Mouse (Mus musculus): ENCODE measurements around the gene Camp. TPM values are rescaled to one million over a fixed set of nuclear protein-coding genes. Genes with fewer than 3 reads are reported as not detected.

Gene Camp
- total and polyA plus RNA-seq, 2 experiments from 2014 or later, result 0.21 to 1.3 TPM

- peak; percentile 68 for TF ChIP-seq CTCF (IDR thresholded peaks at IDR 0.05; ENCODE audit: low read depth)
- Histone ChIP-seq H3K4me3 (ENCODE audit: low read length) (peak within 1 kb of the TSS; percentile 87), H3K27ac (peak within 1 kb of the TSS; percentile 82), H3K9ac (replicated peaks; ENCODE audit: low read length) (peak within 1 kb of the TSS; percentile 74), H3K36me3 (ENCODE audit: insufficient read depth, low read length) (peaks cover 14% of the 10 kb centered on the region; the same call in 1 of the 2 replicates), H3K9me3 (ENCODE audit: low read length) (no peaks in the 10 kb centered on the region), H3K27me3 (ENCODE audit: insufficient read depth, low read length) (no peaks in the 10 kb centered on the region), H3K4me2 (ENCODE audit: low read depth, low read length) (peak within 1 kb of the TSS; percentile 95), H3K4me1 (ENCODE audit: insufficient read depth, low read length) (peaks cover 5% of the 10 kb centered on the region)
- ATAC-seq (peak; percentile 94), DNase-seq (ENCODE audit: low spot score) (peak; percentile 99)
- WGBS, result 6% methylated on average over 29 of the region's 33 CpGs
Observed at GRCm38 (mm10) chr9:109874797-109875691, 25.6 kb upstream of the Camp start, which contains the start of gene Cdc25a. Gene Cdc25a, plus strand, starts transcription at chr9:109875579.

DNA sequence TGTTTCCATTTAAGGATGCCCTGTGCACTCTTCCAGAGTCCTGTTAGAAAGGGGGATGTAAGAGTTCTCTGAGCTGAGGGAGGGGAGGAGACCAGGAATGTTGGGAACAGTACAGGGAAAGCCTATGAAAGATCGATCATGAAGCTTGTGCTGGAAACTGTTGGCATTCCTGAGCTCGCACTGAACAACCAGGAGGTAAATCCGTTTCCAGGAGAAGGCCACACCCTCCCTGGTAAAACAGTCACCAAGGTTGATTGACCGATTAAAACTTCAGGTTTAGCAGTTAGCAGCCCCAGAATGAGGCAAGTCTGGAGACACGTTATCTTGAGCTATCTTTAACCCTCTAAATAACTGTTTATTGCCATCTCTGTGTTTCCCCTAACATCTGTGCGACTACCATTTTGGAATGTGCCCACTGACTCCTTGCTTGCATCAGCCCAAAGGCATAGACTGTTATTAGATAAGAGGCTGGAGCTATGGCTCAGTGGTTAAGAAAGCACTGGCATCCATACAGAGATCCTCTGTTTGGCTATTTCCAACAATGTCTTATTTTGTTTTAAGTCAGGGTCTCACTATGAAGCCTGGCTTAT is 21.7 kb upstream of the Camp start:
- Histone ChIP-seq H3K9ac (replicated peaks; ENCODE audit: low read length) (no peak overlapping the region), H3K9me3 (ENCODE audit: low read length) (no peaks in the 10 kb centered on the region), H3K4me3 (ENCODE audit: low read length) (no peak overlapping the region), H3K27ac (no peak overlapping the region), H3K4me2 (ENCODE audit: low read depth, low read length) (no peak overlapping the region), H3K27me3 (ENCODE audit: insufficient read depth, low read length) (no peaks in the 10 kb centered on the region), H3K36me3 (ENCODE audit: insufficient read depth, low read length) (no peaks in the 10 kb centered on the region), H3K4me1 (ENCODE audit: insufficient read depth, low read length) (no peaks in the 10 kb centered on the region)
- no peak for ATAC-seq
- WGBS, result 51% methylated on average over 6 of the region's 6 CpGs
- TF ChIP-seq CTCF (IDR thresholded peaks at IDR 0.05; ENCODE audit: low read depth), result no peak
- DNase-seq (ENCODE audit: low spot score), result no peak

DNA sequence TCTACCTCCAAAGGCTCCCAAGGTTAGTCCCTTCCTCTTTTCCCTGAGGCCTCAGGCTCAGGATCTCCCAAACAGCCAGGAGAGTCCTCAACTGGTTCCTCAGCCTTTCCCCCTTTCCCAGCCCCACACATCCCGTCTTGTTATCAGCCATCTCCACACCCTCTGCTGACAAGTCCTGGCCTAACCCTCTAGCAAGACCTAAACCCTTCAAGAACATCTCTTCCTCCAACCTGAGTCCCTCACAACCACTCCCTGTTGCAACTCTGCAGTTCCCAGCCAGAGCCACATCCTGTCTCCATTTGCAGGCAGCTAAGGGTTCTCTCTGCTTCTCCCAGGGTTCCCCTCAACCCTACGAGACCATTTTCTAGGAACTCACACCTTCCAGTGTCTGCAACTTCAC is 16.8 kb upstream of the Camp start:
- DNase-seq (ENCODE audit: low spot score) (no peak), ATAC-seq (no peak)
- 87% methylated on average over 2 of the region's 2 CpGs for whole genome bisulfite sequencing
- no peaks in the 10 kb centered on the region for H3K27me3 ChIP-seq (ENCODE audit: insufficient read depth, low read length)
- no peak for TF ChIP-seq CTCF (IDR thresholded peaks at IDR 0.05; ENCODE audit: low read depth)
- H3K4me2 ChIP-seq (ENCODE audit: low read depth, low read length), result no peak overlapping the region
- H3K9me3 ChIP-seq (ENCODE audit: low read length), result no peaks in the 10 kb centered on the region
- no peak overlapping the region for H3K4me3 ChIP-seq (ENCODE audit: low read length)
- no peaks in the 10 kb centered on the region for H3K4me1 ChIP-seq (ENCODE audit: insufficient read depth, low read length)
- no peak overlapping the region for H3K9ac ChIP-seq (replicated peaks; ENCODE audit: low read length)
- H3K36me3 ChIP-seq (ENCODE audit: insufficient read depth, low read length), result no peaks in the 10 kb centered on the region
- H3K27ac ChIP-seq, result no peak overlapping the region

GRCm38 (mm10) chr9:109863085-109863484 is 13.7 kb upstream of the Camp start:
- Histone ChIP-seq H3K27me3 (ENCODE audit: insufficient read depth, low read length) (no peaks in the 10 kb centered on the region), H3K4me1 (ENCODE audit: insufficient read depth, low read length) (no peaks in the 10 kb centered on the region), H3K27ac (no peak overlapping the region), H3K36me3 (ENCODE audit: insufficient read depth, low read length) (no peaks in the 10 kb centered on the region), H3K9me3 (ENCODE audit: low read length) (no peaks in the 10 kb centered on the region), H3K9ac (replicated peaks; ENCODE audit: low read length) (no peak overlapping the region), H3K4me3 (ENCODE audit: low read length) (no peak overlapping the region), H3K4me2 (ENCODE audit: low read depth, low read length) (no peak overlapping the region)
- TF ChIP-seq CTCF (IDR thresholded peaks at IDR 0.05; ENCODE audit: low read depth), result no peak
- WGBS, result 58% methylated on average over 3 of the region's 3 CpGs
- DNase-seq (ENCODE audit: low spot score) (no peak), ATAC-seq (no peak)

- Histone ChIP-seq H3K27me3 (ENCODE audit: insufficient read depth, low read length) (no peaks in the 10 kb centered on the region), H3K9ac (replicated peaks; ENCODE audit: low read length) (no peak overlapping the region), H3K4me3 (ENCODE audit: low read length) (no peak overlapping the region), H3K27ac (no peak overlapping the region), H3K4me1 (ENCODE audit: insufficient read depth, low read length) (no peaks in the 10 kb centered on the region), H3K9me3 (ENCODE audit: low read length) (no peaks in the 10 kb centered on the region), H3K4me2 (ENCODE audit: low read depth, low read length) (peak overlapping the region; percentile 48), H3K36me3 (ENCODE audit: insufficient read depth, low read length) (no peaks in the 10 kb centered on the region)
- ATAC-seq (peak; percentile 78), DNase-seq (ENCODE audit: low spot score) (peak; percentile 84)
- peak; percentile 90 for TF ChIP-seq CTCF (IDR thresholded peaks at IDR 0.05; ENCODE audit: low read depth)
- WGBS, result 17% methylated on average over 20 of the region's 20 CpGs
Observed at GRCm38 (mm10) chr9:109862397-109863044, 13.1 kb upstream of the Camp start.

DNA sequence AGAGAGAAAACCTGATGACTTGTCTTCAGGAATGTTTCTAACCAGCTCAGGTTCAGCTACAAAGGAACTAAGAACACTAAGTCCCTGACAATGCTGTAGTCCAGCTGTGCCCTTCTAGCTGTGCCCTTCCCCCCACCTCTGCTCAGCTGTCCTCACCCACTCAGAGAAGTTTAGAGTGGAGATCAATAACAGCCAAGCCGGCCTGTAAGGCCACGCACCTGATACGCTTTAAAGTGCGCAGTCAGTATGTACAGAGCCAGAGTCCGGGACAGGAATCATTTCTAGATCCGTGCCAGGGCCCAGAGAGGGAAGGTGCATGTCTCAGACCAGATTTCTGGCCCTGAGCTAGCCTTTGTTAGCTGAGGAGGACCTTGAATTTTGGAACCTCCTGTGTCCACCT is 6.5 kb upstream of the Camp start:
- WGBS, result 87% methylated on average over 6 of the region's 6 CpGs
- no peak overlapping the region for H3K4me2 ChIP-seq (ENCODE audit: low read depth, low read length)
- H3K27me3 ChIP-seq (ENCODE audit: insufficient read depth, low read length), result no peaks in the 10 kb centered on the region
- no peaks in the 10 kb centered on the region for H3K9me3 ChIP-seq (ENCODE audit: low read length)
- no peak overlapping the region for H3K27ac ChIP-seq
- H3K4me1 ChIP-seq (ENCODE audit: insufficient read depth, low read length), result no peaks in the 10 kb centered on the region
- no peak overlapping the region for H3K9ac ChIP-seq (replicated peaks; ENCODE audit: low read length)
- H3K36me3 ChIP-seq (ENCODE audit: insufficient read depth, low read length), result no peaks in the 10 kb centered on the region
- no peak for DNase-seq (ENCODE audit: low spot score)
- no peak overlapping the region for H3K4me3 ChIP-seq (ENCODE audit: low read length)
- no peak for TF ChIP-seq CTCF (IDR thresholded peaks at IDR 0.05; ENCODE audit: low read depth)
- no peak for ATAC-seq

Data from hindbrain, postnatal 0 days (tissue).